Mouse (Mus musculus): ENCODE data around the gene Dmbt1. TPM values are rescaled to one million over a fixed set of nuclear protein-coding genes. Genes with fewer than 3 reads are reported as not detected.
"Not testable (repeated sequence)": the region's sequence is repeated elsewhere in the genome, so short reads cannot be mapped to it uniquely, and the experiment has no call there.

The Dmbt1 gene
- polyA plus RNA-seq, 1 experiment from 2014 or later: 0.03 TPM

DNA sequence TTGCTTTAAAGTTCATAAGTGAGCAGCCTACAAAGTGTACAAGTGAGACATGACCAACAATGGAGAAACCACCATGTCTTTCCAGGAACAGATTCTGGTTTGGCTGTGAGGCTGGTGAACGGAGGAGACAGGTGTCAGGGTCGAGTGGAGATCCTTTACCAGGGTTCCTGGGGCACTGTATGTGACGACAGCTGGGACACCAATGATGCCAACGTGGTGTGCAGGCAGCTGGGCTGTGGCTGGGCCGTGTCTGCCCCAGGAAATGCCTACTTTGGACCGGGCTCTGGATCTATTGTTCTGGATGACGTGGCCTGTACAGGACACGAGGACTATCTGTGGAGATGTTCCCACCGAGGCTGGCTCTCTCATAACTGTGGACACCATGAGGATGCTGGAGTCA is 26.1 kb downstream of the Dmbt1 start:
- H3K4me2 ChIP-seq; H3K36me3 ChIP-seq; ATAC-seq (ENCODE audit: insufficient number of reproducible peaks, low FRiP score, low TSS enrichment, low read depth); H3K27me3 ChIP-seq; H3K9ac ChIP-seq; H3K9me3 ChIP-seq; H3K4me3 ChIP-seq; H3K4me1 ChIP-seq; H3K27ac ChIP-seq: not testable (repeated sequence)
- 82% methylated on average over 9 of the region's 9 CpGs for WGBS

DNA sequence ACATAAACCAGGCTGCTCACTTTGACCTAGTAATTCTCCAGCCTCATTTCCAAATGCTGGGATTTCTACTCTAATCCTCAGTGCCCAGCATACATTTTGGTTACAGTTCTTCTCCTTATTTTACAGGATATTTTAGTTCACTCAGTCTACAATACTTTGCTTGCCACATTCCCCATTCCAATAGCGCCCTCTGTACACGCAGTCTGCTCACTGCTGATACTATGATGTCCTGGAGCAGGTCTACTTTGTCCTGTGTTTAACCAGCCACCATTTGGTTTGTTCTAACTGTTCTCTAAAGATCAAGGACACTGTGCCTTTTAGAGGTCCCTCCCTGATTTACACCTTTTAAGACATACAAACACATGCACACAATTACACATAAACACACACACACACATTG is 28.0 kb downstream of the Dmbt1 start:
- not testable (repeated sequence) for H3K27me3 ChIP-seq; H3K9ac ChIP-seq; H3K4me3 ChIP-seq; ATAC-seq (ENCODE audit: insufficient number of reproducible peaks, low FRiP score, low TSS enrichment, low read depth); H3K36me3 ChIP-seq; H3K4me1 ChIP-seq; H3K9me3 ChIP-seq; H3K27ac ChIP-seq; H3K4me2 ChIP-seq
- WGBS: 68% methylated on average over 2 of the region's 2 CpGs

GRCm38 (mm10) chr7:131062541-131062940 is 30.7 kb downstream of the Dmbt1 start:
- ATAC-seq (ENCODE audit: insufficient number of reproducible peaks, low FRiP score, low TSS enrichment, low read depth): no peak
- 83% methylated on average over 2 of the region's 2 CpGs for WGBS

DNA sequence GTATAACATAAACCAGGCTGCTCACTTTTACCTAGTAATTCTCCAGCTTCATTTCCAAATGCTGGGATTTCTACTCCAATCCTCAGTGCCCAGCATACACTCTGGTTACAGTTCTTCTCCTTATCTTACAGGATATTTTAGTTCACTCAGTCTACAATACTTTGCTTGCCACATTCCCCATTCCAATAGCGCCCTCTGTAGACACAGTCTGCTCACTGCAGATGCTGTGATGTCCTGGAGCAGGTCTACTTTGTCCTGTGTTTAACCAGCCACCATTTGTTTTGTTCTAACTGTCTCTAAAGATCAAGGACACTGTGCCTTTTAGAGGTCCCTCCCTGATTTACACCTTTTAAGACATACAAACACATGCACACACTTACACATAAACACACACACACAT is 36.3 kb downstream of the Dmbt1 start:
- not testable (repeated sequence) for H3K36me3 ChIP-seq; H3K4me3 ChIP-seq; H3K27me3 ChIP-seq; H3K4me2 ChIP-seq; H3K4me1 ChIP-seq; H3K27ac ChIP-seq; H3K9me3 ChIP-seq; H3K9ac ChIP-seq; ATAC-seq (ENCODE audit: insufficient number of reproducible peaks, low FRiP score, low TSS enrichment, low read depth)
- 4% methylated on average over 1 of the region's 1 CpGs for WGBS

More at GRCm38 (mm10) chr7:131062541-131062940, 30.7 kb downstream of the Dmbt1 start:
- H3K4me2 ChIP-seq: no peak overlapping the region
- no peaks in the 10 kb centered on the region for H3K4me1 ChIP-seq
- H3K4me3 ChIP-seq: no peak overlapping the region
- H3K36me3 ChIP-seq: no peaks in the 10 kb centered on the region
- no peak overlapping the region for H3K9ac ChIP-seq
- H3K9me3 ChIP-seq: no peaks in the 10 kb centered on the region
- H3K27me3 ChIP-seq: no peaks in the 10 kb centered on the region
- no peak overlapping the region for H3K27ac ChIP-seq

- not testable (repeated sequence) for H3K4me2 ChIP-seq; H3K27me3 ChIP-seq; H3K27ac ChIP-seq; H3K9me3 ChIP-seq; H3K9ac ChIP-seq; ATAC-seq (ENCODE audit: insufficient number of reproducible peaks, low FRiP score, low TSS enrichment, low read depth); H3K4me1 ChIP-seq; H3K4me3 ChIP-seq; H3K36me3 ChIP-seq
- 83% methylated on average over 3 of the region's 3 CpGs for whole genome bisulfite sequencing
Observed at GRCm38 (mm10) chr7:131073476-131073875, 41.6 kb downstream of the Dmbt1 start.

DNA sequence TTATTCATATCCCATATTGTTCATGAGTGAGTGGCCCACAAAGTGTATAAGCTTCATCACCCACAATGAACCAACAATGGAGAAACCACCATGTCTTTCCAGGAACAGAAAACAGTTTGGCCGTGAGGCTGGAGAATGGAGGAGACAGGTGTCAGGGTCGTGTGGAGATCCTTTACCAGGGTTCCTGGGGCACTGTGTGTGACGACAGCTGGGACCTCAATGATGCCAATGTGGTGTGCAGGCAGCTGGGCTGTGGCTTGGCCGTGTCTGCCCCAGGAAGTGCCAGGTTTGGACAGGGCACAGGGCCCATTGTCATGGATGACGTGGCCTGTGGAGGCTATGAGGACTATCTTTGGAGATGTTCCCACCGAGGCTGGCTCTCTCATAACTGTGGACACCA is 42.2 kb downstream of the Dmbt1 start:
- not testable (repeated sequence) for H3K9me3 ChIP-seq; H3K36me3 ChIP-seq; H3K4me3 ChIP-seq; H3K4me1 ChIP-seq; ATAC-seq (ENCODE audit: insufficient number of reproducible peaks, low FRiP score, low TSS enrichment, low read depth); H3K4me2 ChIP-seq; H3K27me3 ChIP-seq; H3K9ac ChIP-seq; H3K27ac ChIP-seq
- 78% methylated on average over 6 of the region's 6 CpGs for WGBS

DNA sequence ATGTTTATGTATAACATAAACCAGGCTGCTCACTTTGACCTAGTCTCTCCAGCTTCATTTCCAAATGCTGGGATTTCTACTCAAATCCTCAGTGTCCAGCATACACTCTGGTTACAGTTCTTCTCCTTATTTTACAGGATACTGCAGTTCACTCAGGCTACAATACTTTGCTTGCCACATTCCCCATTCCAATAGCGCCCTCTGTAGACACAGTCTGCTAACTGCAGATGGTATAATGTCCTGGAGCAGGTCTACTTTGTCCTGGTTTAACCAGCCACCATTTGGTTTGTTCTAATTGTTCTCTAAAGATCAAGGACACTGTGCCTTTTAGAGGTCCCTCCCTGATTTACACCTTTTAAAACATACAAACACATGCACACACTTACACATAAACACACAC is 44.1 kb downstream of the Dmbt1 start:
- H3K27me3 ChIP-seq: no peaks in the 10 kb centered on the region
- H3K4me1 ChIP-seq: no peaks in the 10 kb centered on the region
- H3K27ac ChIP-seq: no peak overlapping the region
- no peak for ATAC-seq (ENCODE audit: insufficient number of reproducible peaks, low FRiP score, low TSS enrichment, low read depth)
- no peak overlapping the region for H3K9ac ChIP-seq
- 0% methylated on average over 1 of the region's 1 CpGs for WGBS
- no peaks in the 10 kb centered on the region for H3K36me3 ChIP-seq
- no peak overlapping the region for H3K4me2 ChIP-seq
- no peak overlapping the region for H3K4me3 ChIP-seq
- no peaks in the 10 kb centered on the region for H3K9me3 ChIP-seq

DNA sequence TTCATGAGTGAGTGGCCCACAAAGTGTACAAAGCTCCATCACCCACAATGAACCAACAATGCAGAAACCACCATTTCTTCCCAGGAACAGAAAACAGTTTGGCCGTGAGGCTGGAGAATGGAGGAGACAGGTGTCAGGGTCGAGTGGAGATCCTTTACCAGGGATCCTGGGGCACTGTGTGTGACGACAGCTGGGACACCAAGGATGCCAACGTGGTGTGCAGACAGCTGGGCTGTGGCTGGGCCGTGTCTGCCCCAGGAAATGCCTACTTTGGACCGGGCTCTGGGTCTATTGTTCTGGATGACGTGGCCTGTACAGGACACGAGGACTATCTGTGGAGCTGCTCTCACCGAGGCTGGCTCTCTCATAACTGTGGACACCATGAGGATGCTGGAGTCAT is 50.5 kb downstream of the Dmbt1 start:
- H3K9ac ChIP-seq; H3K27ac ChIP-seq; H3K4me2 ChIP-seq; ATAC-seq (ENCODE audit: insufficient number of reproducible peaks, low FRiP score, low TSS enrichment, low read depth); H3K9me3 ChIP-seq; H3K36me3 ChIP-seq; H3K4me3 ChIP-seq; H3K4me1 ChIP-seq; H3K27me3 ChIP-seq: not testable (repeated sequence)
- WGBS: 78% methylated on average over 9 of the region's 9 CpGs

GRCm38 (mm10) chr7:131112486-131112885 is 80.6 kb downstream of the Dmbt1 start:
- no peaks in the 10 kb centered on the region for H3K4me1 ChIP-seq
- no peaks in the 10 kb centered on the region for H3K36me3 ChIP-seq
- no peak for ATAC-seq (ENCODE audit: insufficient number of reproducible peaks, low FRiP score, low TSS enrichment, low read depth)
- H3K9me3 ChIP-seq: no peaks in the 10 kb centered on the region
- no peak overlapping the region for H3K4me3 ChIP-seq
- no peak overlapping the region for H3K27ac ChIP-seq
- H3K27me3 ChIP-seq: no peaks in the 10 kb centered on the region
- H3K4me2 ChIP-seq: no peak overlapping the region
- 32% methylated on average over 3 of the region's 3 CpGs for WGBS
- no peak overlapping the region for H3K9ac ChIP-seq

- 63% methylated on average over 6 of the region's 6 CpGs for WGBS
- Histone ChIP-seq H3K27ac (no peak overlapping the region), H3K9ac (no peak overlapping the region), H3K27me3 (no peaks in the 10 kb centered on the region), H3K36me3 (no peaks in the 10 kb centered on the region), H3K4me2 (no peak overlapping the region), H3K4me1 (no peaks in the 10 kb centered on the region), H3K4me3 (no peak overlapping the region), H3K9me3 (no peaks in the 10 kb centered on the region)
- no peak for ATAC-seq (ENCODE audit: insufficient number of reproducible peaks, low FRiP score, low TSS enrichment, low read depth)
Observed at GRCm38 (mm10) chr7:131113676-131114075, 81.8 kb downstream of the Dmbt1 start.

DNA sequence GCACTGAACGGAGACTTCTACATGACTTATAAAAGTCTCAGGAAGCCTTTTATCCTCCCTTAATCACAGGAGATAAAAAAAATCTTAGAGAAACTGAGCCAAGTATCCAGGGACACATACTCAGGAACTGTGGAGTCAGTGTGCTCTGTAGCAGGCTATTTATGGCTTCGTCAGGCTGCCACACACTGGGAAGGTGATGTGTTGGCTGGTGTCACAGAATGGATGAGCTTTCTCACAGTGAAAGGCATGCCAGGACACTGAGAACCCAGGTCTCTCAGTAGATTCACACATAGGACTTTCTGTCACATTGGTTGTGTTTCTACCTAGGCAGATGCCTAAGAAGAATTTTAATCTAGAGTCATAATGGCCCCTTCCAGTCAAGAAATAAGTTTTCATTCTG is 82.6 kb downstream of the Dmbt1 start:
- whole genome bisulfite sequencing: 62% methylated on average over 2 of the region's 2 CpGs
- H3K9me3 ChIP-seq: no peaks in the 10 kb centered on the region
- no peaks in the 10 kb centered on the region for H3K27me3 ChIP-seq
- H3K4me3 ChIP-seq: no peak overlapping the region
- ATAC-seq (ENCODE audit: insufficient number of reproducible peaks, low FRiP score, low TSS enrichment, low read depth): no peak
- H3K4me1 ChIP-seq: no peaks in the 10 kb centered on the region
- H3K36me3 ChIP-seq: no peaks in the 10 kb centered on the region
- H3K27ac ChIP-seq: no peak overlapping the region
- no peak overlapping the region for H3K4me2 ChIP-seq
- H3K9ac ChIP-seq: no peak overlapping the region

GRCm38 (mm10) chr7:131122210-131122807 is 90.5 kb downstream of the Dmbt1 start:
- no peak overlapping the region for H3K9ac ChIP-seq
- H3K36me3 ChIP-seq: no peaks in the 10 kb centered on the region
- H3K4me3 ChIP-seq: no peak overlapping the region
- 82% methylated on average over 2 of the region's 2 CpGs for WGBS
- no peak overlapping the region for H3K4me2 ChIP-seq
- H3K9me3 ChIP-seq: no peaks in the 10 kb centered on the region
- H3K27ac ChIP-seq: no peak overlapping the region
- no peak for ATAC-seq (ENCODE audit: insufficient number of reproducible peaks, low FRiP score, low TSS enrichment, low read depth)
- no peaks in the 10 kb centered on the region for H3K27me3 ChIP-seq
- no peaks in the 10 kb centered on the region for H3K4me1 ChIP-seq

- Histone ChIP-seq H3K27ac (no peak overlapping the region), H3K4me1 (no peaks in the 10 kb centered on the region), H3K4me2 (no peak overlapping the region), H3K9me3 (no peaks in the 10 kb centered on the region), H3K9ac (no peak overlapping the region), H3K36me3 (no peaks in the 10 kb centered on the region), H3K4me3 (no peak overlapping the region), H3K27me3 (no peaks in the 10 kb centered on the region)
- 56% methylated on average over 12 of the region's 12 CpGs for WGBS
- no peak for ATAC-seq (ENCODE audit: insufficient number of reproducible peaks, low FRiP score, low TSS enrichment, low read depth)
Observed at GRCm38 (mm10) chr7:131130021-131130420, 98.2 kb downstream of the Dmbt1 start.

Data from limb, embryonic 15.5 days (tissue).